Mouse (Mus musculus): Measurements from ENCODE around the gene Erich4. TPM values are rescaled to one million over a fixed set of nuclear protein-coding genes. Genes with fewer than 3 reads are reported as not detected.
A peak's percentile ranks its signal among the peaks of the same experiment; 100 is the strongest.

Erich4 gene
- polyA plus RNA-seq (2012; rRNA removed), result not detected in 2 replicates

DNA sequence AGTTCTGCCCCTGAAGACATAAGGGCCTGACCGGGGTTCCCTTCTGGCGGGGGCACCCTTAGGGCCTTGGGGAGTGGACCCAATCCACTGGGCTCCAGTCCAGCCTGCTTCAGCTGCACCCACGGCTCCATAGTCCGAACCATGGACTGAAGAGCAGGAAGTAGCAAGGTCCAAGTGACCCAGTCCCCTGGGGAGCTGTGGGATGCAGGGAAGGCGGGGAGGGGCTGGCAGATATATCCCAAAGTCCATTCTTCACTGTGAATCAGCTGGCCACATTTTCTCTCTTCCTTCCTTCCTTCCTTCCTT lies at the start of gene Erich4:
Erich4 (minus strand) TSS at position 187 of the 306 bp plus-strand sequence.
- no peaks in the 10 kb centered on the region for H3K4me1 ChIP-seq (ENCODE audit: control insufficient read depth, insufficient read depth, low read length)
- no peak within 1 kb of the TSS for H3K27ac ChIP-seq (ENCODE audit: insufficient read depth, low read length)
- no peak within 1 kb of the TSS for H3K4me3 ChIP-seq (ENCODE audit: insufficient read depth, low read length)
- no peak for TF ChIP-seq CTCF (IDR thresholded peaks at IDR 0.05; ENCODE audit: extremely low read depth, insufficient read depth, low read length)
- TF ChIP-seq POLR2A (IDR thresholded peaks at IDR 0.05; ENCODE audit: extremely low read depth, insufficient read depth, low read length), result no peak

DNA sequence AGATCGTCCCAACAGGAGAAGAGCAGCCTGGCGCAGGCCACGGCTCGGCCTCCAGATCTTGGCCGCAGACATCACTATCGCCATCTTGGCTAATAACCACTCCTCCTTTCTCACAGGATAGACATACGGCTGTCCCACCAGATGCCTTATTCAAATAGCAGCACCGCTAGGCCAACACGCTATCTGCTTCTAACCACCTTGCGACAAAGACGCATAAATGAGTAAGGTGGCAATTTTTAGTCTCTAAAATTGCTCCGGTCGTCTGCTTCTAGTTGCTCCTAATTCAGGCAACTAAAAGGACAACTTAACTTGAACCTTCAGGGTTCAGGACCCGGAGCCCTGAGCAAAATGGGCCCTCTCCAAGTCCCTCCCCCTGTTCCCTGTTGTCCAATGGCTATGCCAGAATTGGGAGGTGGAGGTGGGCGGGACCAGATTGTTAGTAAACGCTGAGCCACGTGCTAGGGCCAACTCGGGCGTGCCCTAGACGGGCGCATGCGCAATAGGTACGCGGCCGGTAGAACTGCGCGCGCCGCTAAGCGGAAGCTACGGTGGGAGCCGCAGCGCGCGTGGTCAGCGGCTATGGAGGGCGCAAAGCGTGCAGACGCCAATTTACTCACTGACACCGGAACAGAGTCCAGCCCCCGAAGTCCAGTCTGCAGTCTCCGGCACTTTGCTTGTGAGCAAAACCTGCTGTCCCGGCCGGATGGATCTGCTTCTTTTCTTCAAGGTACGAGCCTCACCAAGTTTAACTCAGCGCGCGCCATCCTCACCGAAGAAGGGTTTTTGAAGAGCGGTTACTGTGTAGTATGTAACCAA lies 43.2 kb upstream of the Erich4 start, which contains the start of the genes Bckdha and Exosc5:
Bckdha (minus strand) TSS at position 325 of the 816 bp plus-strand sequence.
Exosc5 (plus strand) TSS at position 508 of the 816 bp plus-strand sequence.
- TF ChIP-seq CTCF (IDR thresholded peaks at IDR 0.05; ENCODE audit: extremely low read depth, insufficient read depth, low read length) (no peak), POLR2A (IDR thresholded peaks at IDR 0.05; ENCODE audit: extremely low read depth, insufficient read depth, low read length) (peak; percentile 76)
- peaks cover 1% of the 10 kb centered on the region; the same call in 1 of the 2 replicates for H3K4me1 ChIP-seq (ENCODE audit: control insufficient read depth, insufficient read depth, low read length)
- H3K27ac ChIP-seq (ENCODE audit: insufficient read depth, low read length), result peak within 1 kb of the TSS; percentile 89
- peak within 1 kb of the TSS; percentile 72 for H3K4me3 ChIP-seq (ENCODE audit: insufficient read depth, low read length)

DNA sequence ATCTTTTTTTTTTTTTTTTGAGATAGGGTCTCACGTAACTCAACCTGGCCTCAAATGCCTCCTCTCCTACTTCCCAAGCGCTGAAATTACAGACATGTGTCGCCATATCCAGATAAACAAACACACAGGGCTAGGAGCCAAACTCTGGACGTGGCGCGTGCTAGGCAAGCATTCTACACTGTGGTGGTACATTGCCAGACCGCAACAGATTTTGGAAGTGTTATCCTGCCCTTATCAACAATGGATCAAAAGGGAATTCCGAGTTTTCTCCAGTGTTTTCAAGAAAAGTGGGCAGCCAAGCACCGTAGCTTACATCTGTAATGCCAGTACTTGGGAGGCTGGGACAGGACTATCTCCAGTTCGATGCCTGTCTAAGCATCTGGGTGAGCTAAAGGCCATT lies 42.1 kb upstream of the Erich4 start:
- H3K27ac ChIP-seq (ENCODE audit: insufficient read depth, low read length), result no peak overlapping the region
- TF ChIP-seq CTCF (IDR thresholded peaks at IDR 0.05; ENCODE audit: extremely low read depth, insufficient read depth, low read length), result no peak
- no peak for TF ChIP-seq POLR2A (IDR thresholded peaks at IDR 0.05; ENCODE audit: extremely low read depth, insufficient read depth, low read length)

DNA sequence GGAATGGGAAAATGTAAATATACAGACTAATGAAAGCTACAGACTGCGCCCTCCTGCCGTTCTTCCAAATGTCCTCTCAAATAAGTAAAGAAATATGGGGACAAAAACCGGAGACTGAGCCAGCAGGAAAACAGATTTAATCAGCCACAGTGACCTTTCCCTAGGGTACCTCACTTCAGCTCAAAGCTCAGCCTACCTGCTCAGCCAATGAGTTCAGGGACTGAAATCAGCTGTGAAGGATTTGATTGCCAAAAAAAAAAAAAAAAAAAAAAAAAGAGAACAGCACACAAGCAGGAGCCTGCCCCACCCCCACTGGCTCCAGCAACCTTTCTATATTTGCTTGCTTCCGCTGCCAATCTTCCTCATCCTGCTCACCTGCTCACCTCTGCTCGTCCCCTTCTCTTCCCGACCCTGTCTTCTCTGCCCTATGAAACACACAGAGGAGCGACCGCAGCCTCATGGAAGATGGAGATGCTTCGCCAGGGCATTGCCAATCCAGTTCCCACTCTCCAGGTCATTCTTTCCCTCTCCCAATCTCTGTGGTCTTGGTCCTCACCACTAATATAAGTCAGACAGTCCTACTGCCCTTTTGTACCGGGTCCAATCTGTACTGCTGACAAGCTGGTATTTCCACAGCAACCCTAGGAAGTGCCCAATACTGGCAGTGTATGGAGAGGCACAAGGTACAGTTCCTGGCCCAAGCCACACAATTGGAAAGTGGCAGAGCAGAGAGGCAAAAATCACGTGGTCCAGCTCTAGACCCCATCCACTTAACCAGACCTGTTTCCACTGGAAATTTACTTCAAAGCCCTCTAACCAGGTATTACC lies 40.1 kb upstream of the Erich4 start:
- Histone ChIP-seq H3K4me3 (ENCODE audit: insufficient read depth, low read length) (no peak overlapping the region), H3K4me1 (ENCODE audit: control insufficient read depth, insufficient read depth, low read length) (peaks cover 1% of the 10 kb centered on the region; the same call in 1 of the 2 replicates), H3K27ac (ENCODE audit: insufficient read depth, low read length) (no peak overlapping the region)
- TF ChIP-seq POLR2A (IDR thresholded peaks at IDR 0.05; ENCODE audit: extremely low read depth, insufficient read depth, low read length), result no peak
- no peak for TF ChIP-seq CTCF (IDR thresholded peaks at IDR 0.05; ENCODE audit: extremely low read depth, insufficient read depth, low read length)

More for the DNA sequence above, 42.1 kb upstream of the Erich4 start:
- Histone ChIP-seq H3K4me1 (ENCODE audit: control insufficient read depth, insufficient read depth, low read length) (peaks cover 1% of the 10 kb centered on the region; the same call in 1 of the 2 replicates), H3K4me3 (ENCODE audit: insufficient read depth, low read length) (peak overlapping the region; percentile 72)

DNA sequence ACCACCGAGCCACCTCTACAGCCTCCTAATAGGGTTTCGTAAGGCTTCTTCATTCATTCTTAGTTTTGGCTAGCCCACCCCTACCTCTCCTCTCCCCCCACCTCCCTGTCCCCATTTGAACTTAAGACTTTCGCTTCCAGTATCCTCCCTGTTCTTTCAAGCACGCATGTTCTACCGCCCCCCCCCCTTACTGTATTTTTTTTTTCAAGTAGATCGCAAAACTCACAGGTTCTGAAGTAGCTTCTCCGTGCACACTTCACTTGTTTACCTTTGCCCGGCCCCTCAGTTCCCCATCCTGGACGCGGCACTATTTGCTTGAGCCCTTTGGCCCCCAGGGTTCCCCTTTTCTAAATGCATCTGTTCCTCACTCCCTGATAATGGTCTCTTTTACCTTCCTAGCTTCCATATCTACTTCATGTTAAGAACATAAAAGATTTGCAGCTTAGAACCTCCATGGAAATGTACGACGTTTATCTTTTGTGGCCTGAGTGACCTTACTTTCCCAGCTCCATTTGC lies 36.6 kb upstream of the Erich4 start:
- Histone ChIP-seq H3K27ac (ENCODE audit: insufficient read depth, low read length) (no peak overlapping the region), H3K4me3 (ENCODE audit: insufficient read depth, low read length) (no peak overlapping the region), H3K4me1 (ENCODE audit: control insufficient read depth, insufficient read depth, low read length) (0 out of 2 replicates have a peak, but pooled peaks cover 1% of the 10 kb centered on the region)
- TF ChIP-seq CTCF (IDR thresholded peaks at IDR 0.05; ENCODE audit: extremely low read depth, insufficient read depth, low read length) (no peak), POLR2A (IDR thresholded peaks at IDR 0.05; ENCODE audit: extremely low read depth, insufficient read depth, low read length) (no peak)

DNA sequence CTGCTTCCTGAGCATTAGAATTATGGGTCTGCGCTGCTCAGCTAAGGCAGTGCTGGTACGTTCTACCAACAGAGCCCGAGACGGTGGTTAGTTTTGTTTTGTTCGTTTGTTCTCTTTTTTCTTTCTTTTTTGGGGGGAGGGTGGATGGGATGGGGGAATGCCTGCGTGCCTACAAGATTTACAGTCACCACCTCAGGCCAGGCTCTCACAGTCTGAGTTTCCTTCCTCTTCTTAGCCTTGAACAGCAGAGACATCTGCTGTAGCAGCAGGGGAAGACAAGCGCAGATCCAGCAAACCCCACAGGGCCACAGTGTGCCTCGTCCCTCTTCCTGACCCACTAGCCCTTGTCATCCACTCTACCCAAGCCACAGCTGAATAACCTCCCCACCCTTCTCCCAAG lies 35.6 kb upstream of the Erich4 start:
- TF ChIP-seq CTCF (IDR thresholded peaks at IDR 0.05; ENCODE audit: extremely low read depth, insufficient read depth, low read length) (peak; percentile 9; the same call in 1 of the 2 replicates), POLR2A (IDR thresholded peaks at IDR 0.05; ENCODE audit: extremely low read depth, insufficient read depth, low read length) (no peak)
- Histone ChIP-seq H3K4me3 (ENCODE audit: insufficient read depth, low read length) (no peak overlapping the region), H3K4me1 (ENCODE audit: control insufficient read depth, insufficient read depth, low read length) (0 out of 2 replicates have a peak, but pooled peaks cover 1% of the 10 kb centered on the region), H3K27ac (ENCODE audit: insufficient read depth, low read length) (no peak overlapping the region)

DNA sequence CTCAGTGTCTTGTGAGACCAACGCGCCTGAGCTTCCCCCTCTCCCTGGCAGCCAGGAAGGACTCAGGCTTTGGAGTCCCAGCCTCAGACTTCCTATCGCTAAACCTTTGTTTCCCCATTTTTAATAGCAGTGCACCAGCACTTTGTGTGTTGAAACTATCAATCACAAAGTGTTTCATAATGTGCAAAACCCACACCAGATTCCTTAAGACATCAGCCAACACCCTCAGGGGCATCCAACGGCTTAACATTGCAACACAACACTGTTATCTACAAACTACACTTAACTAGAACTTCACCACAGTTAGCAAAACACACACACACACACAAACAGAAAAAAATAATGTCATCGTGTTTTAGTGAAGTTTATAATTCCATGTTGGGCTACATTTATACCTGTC lies 34.1 kb upstream of the Erich4 start:
- H3K4me3 ChIP-seq (ENCODE audit: insufficient read depth, low read length), result no peak overlapping the region
- TF ChIP-seq CTCF (IDR thresholded peaks at IDR 0.05; ENCODE audit: extremely low read depth, insufficient read depth, low read length) (no peak), POLR2A (IDR thresholded peaks at IDR 0.05; ENCODE audit: extremely low read depth, insufficient read depth, low read length) (no peak)
- no peak overlapping the region for H3K27ac ChIP-seq (ENCODE audit: insufficient read depth, low read length)
- H3K4me1 ChIP-seq (ENCODE audit: control insufficient read depth, insufficient read depth, low read length), result no peaks in the 10 kb centered on the region

DNA sequence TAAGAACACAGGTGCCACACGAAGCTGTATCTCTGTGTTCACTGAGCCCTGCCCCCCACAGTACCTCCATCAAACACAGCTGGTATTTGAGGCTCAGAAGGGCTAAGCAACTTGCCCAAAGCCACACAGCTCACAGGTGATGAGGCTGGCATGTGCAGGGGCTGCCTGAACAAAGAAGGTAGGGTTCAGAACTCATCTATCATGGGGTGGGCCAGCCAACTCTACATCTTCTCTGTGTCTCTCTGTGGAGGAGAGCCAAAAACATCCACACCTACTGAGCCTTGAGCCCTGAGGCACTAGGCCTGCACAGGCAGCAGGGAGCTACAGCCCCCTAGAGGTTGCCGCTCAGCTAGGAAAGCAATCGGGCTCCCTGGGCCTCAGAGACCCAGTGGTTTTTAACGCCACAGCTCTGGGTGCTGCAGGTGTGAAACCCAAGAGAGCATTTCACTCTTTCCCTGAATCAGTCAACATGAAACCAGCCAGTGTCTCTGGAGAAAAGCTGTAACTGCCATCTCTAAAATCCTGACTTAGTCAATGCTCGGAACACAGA lies 32.0 kb upstream of the Erich4 start:
- no peak overlapping the region for H3K27ac ChIP-seq (ENCODE audit: insufficient read depth, low read length)
- no peaks in the 10 kb centered on the region for H3K4me1 ChIP-seq (ENCODE audit: control insufficient read depth, insufficient read depth, low read length)
- no peak overlapping the region for H3K4me3 ChIP-seq (ENCODE audit: insufficient read depth, low read length)
- no peak for TF ChIP-seq POLR2A (IDR thresholded peaks at IDR 0.05; ENCODE audit: extremely low read depth, insufficient read depth, low read length)
- TF ChIP-seq CTCF (IDR thresholded peaks at IDR 0.05; ENCODE audit: extremely low read depth, insufficient read depth, low read length), result peak; percentile 20; the same call in 1 of the 2 replicates

DNA sequence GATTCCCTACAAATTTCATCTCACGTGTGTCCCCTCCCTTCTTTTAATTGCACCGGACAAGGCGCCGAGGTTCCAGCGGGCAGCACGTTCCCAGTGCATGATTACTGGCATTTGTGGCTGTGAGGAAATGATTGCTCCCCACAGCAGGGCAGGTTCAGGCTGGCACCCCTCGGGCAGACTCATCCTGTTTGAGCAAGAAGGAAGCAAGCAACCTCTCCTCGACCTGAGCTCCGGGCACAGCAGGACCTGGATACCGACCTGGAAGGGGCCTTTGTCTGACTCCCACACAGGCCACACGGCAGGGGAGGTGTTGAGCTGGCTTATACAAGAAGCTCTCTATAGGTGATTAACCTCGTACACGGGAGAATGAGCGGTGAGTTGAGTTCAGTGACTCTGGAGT lies 29.4 kb upstream of the Erich4 start:
- H3K4me1 ChIP-seq (ENCODE audit: control insufficient read depth, insufficient read depth, low read length), result no peaks in the 10 kb centered on the region
- no peak overlapping the region for H3K4me3 ChIP-seq (ENCODE audit: insufficient read depth, low read length)
- no peak overlapping the region for H3K27ac ChIP-seq (ENCODE audit: insufficient read depth, low read length)
- TF ChIP-seq POLR2A (IDR thresholded peaks at IDR 0.05; ENCODE audit: extremely low read depth, insufficient read depth, low read length) (no peak), CTCF (IDR thresholded peaks at IDR 0.05; ENCODE audit: extremely low read depth, insufficient read depth, low read length) (no peak)

All from cortical plate, adult 2 months (tissue).